Mouse (Mus musculus): Measurements from ENCODE around the gene Mpo.

GRCm38 (mm10) chr11:87750043-87750421 lies 43.3 kb upstream of the Mpo start:
- TF ChIP-seq CTCF (IDR thresholded peaks at IDR 0.05; ENCODE audit: control insufficient read depth, insufficient read depth, insufficient replicate concordance, low read depth, low read length) (no peak), POLR2A (IDR thresholded peaks at IDR 0.05; ENCODE audit: control insufficient read depth, low read depth, low read length) (no peak)

All from testis, adult 2 months (tissue).